Mouse (Mus musculus): ENCODE data around the gene Rxra. TPM values are rescaled to one million over a fixed set of nuclear protein-coding genes. Genes with fewer than 3 reads are reported as not detected.

Rxra gene
- polyA plus RNA-seq, 1 experiment from 2014 or later = 4.4 TPM

- Histone ChIP-seq H3K27me3 (no peaks in the 10 kb centered on the region), H3K9me3 (no peaks in the 10 kb centered on the region), H3K4me3 (replicated peaks) (no peak overlapping the region), H3K4me1 (replicated peaks) (peaks cover 8% of the 10 kb centered on the region), H3K9ac (replicated peaks) (no peak overlapping the region), H3K4me2 (replicated peaks) (no peak overlapping the region), H3K27ac (no peak overlapping the region), H3K36me3 (no peaks in the 10 kb centered on the region)
- no peak for ATAC-seq
- WGBS = 68% methylated on average over 3 of the region's 3 CpGs
Observed at GRCm38 (mm10) chr2:27710871-27711382, 34.7 kb downstream of the Rxra start.

DNA sequence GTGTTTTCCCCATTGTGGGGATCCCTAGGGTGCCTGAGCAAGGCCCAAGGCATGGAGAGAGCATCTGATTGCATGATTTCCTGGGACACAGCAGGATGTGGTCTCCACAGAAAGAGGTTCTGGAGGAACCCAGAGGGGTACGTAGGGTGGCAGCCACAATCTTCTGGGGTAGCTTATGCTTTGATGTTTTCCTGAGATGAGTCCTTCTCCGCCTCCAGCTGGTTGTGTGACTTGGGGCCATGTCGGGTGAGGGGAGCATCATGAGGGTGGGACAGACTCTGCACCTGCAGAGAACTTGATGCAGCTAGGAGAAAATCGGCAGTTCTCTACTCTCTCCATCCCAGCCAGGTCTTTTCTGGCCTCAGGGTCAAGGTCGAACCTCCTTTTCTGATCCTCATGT is 36.4 kb downstream of the Rxra start:
- WGBS = 93% methylated on average over 5 of the region's 5 CpGs
- H3K4me2 ChIP-seq (replicated peaks) = no peak overlapping the region
- H3K9me3 ChIP-seq = no peaks in the 10 kb centered on the region
- no peak overlapping the region for H3K27ac ChIP-seq
- H3K9ac ChIP-seq (replicated peaks) = no peak overlapping the region
- H3K4me3 ChIP-seq (replicated peaks) = no peak overlapping the region
- H3K4me1 ChIP-seq (replicated peaks) = peaks cover 14% of the 10 kb centered on the region
- no peak for ATAC-seq
- no peaks in the 10 kb centered on the region for H3K36me3 ChIP-seq
- H3K27me3 ChIP-seq = no peaks in the 10 kb centered on the region

- H3K36me3 ChIP-seq = no peaks in the 10 kb centered on the region
- peaks cover 2% of the 10 kb centered on the region; the same call in 1 of the 2 replicates for H3K27me3 ChIP-seq
- no peak overlapping the region for H3K4me3 ChIP-seq (replicated peaks)
- peaks cover 22% of the 10 kb centered on the region for H3K4me1 ChIP-seq (replicated peaks)
- WGBS = 98% methylated on average over 3 of the region's 3 CpGs
- H3K27ac ChIP-seq = no peak overlapping the region
- no peak overlapping the region for H3K9ac ChIP-seq (replicated peaks)
- no peak for ATAC-seq
- H3K4me2 ChIP-seq (replicated peaks) = no peak overlapping the region
- no peaks in the 10 kb centered on the region for H3K9me3 ChIP-seq
Observed at GRCm38 (mm10) chr2:27713378-27713777, 37.1 kb downstream of the Rxra start.

DNA sequence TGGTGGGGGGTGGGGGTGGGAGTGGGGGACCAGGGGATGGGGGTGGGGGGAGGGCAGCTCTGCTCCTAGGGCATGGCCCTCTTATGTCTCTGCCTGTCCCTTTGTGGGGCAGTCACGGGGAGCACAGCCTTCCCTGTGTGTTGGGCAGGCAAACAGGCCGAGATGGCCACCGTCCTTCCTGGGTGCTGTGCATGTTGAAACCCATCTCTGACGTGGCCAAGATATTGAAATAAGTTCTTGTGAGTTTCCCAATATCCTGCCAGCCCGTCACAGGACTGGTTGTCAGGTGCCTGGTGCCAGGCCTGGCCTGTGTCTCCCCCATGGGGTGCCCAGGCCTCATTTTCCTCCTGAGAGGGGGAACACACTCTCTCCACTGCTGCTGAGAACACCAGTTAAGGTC is 37.9 kb downstream of the Rxra start:
- H3K36me3 ChIP-seq = no peaks in the 10 kb centered on the region
- H3K27ac ChIP-seq = no peak overlapping the region
- H3K9me3 ChIP-seq = no peaks in the 10 kb centered on the region
- no peak overlapping the region for H3K9ac ChIP-seq (replicated peaks)
- no peak overlapping the region for H3K4me2 ChIP-seq (replicated peaks)
- WGBS = 87% methylated on average over 5 of the region's 5 CpGs
- peaks cover 2% of the 10 kb centered on the region; the same call in 1 of the 2 replicates for H3K27me3 ChIP-seq
- peaks cover 29% of the 10 kb centered on the region for H3K4me1 ChIP-seq (replicated peaks)
- ATAC-seq = no peak
- H3K4me3 ChIP-seq (replicated peaks) = no peak overlapping the region

- ATAC-seq = no peak
- WGBS = 86% methylated on average over 4 of the region's 4 CpGs
Observed at GRCm38 (mm10) chr2:27715221-27715620, 39.0 kb downstream of the Rxra start.

DNA sequence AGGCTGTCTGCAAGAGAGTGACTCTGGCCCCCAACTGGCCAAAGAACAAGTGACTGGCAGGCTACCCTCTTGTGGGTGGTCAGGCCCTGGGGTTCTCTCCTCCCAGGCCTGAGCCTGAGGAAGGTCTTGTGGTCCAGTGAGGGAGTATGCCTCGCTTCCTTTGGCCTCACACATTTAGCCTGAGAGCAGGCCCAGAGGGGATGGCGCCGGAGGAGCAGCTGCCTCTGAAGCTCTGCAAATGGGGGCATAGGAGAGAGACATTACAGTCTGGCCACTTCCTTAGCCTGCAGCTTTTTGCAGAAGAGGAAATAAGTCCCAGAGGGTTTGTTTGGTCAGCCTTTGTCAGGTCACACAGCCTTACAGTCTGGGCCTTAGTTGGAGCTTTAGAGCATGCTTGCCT is 40.1 kb downstream of the Rxra start:
- no peak overlapping the region for H3K27ac ChIP-seq
- no peak overlapping the region for H3K9ac ChIP-seq (replicated peaks)
- WGBS = 67% methylated on average over 3 of the region's 3 CpGs
- H3K4me2 ChIP-seq (replicated peaks) = no peak overlapping the region
- no peak overlapping the region for H3K4me3 ChIP-seq (replicated peaks)
- ATAC-seq = no peak
- H3K36me3 ChIP-seq = no peaks in the 10 kb centered on the region
- peaks cover 2% of the 10 kb centered on the region; the same call in 1 of the 2 replicates for H3K27me3 ChIP-seq
- no peaks in the 10 kb centered on the region for H3K9me3 ChIP-seq
- H3K4me1 ChIP-seq (replicated peaks) = peaks cover 35% of the 10 kb centered on the region

More at GRCm38 (mm10) chr2:27715221-27715620, 39.0 kb downstream of the Rxra start:
- Histone ChIP-seq H3K4me1 (replicated peaks) (peaks cover 36% of the 10 kb centered on the region), H3K27me3 (peaks cover 2% of the 10 kb centered on the region; the same call in 1 of the 2 replicates), H3K9ac (replicated peaks) (no peak overlapping the region), H3K36me3 (no peaks in the 10 kb centered on the region), H3K4me2 (replicated peaks) (no peak overlapping the region), H3K4me3 (replicated peaks) (no peak overlapping the region), H3K9me3 (no peaks in the 10 kb centered on the region), H3K27ac (no peak overlapping the region)

DNA sequence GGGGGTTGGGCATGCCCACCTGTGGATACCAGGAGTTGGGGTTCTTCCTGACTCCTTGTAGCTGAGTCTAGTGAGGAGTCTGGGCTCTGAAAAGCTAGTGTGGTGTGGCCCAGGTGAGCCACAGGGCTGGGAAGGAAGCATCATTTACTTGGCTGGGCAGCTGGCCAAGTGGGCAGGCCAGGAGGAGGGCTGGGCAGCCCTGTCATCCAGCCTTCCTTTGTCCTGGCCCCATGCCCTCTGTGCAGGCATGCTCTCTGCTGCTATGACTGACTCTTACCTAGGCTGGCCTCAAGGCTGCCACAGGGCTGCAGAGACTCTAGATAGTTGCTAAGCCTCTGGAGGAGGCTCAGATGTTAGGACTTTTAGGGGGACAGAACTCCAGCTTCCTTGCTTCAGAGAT is 42.0 kb downstream of the Rxra start:
- Histone ChIP-seq H3K9me3 (no peaks in the 10 kb centered on the region), H3K4me3 (replicated peaks) (no peak overlapping the region), H3K4me2 (replicated peaks) (no peak overlapping the region), H3K27me3 (peaks cover 2% of the 10 kb centered on the region; the same call in 1 of the 2 replicates), H3K9ac (replicated peaks) (no peak overlapping the region), H3K4me1 (replicated peaks) (peaks cover 35% of the 10 kb centered on the region), H3K27ac (no peak overlapping the region), H3K36me3 (no peaks in the 10 kb centered on the region)
- no peak for ATAC-seq

DNA sequence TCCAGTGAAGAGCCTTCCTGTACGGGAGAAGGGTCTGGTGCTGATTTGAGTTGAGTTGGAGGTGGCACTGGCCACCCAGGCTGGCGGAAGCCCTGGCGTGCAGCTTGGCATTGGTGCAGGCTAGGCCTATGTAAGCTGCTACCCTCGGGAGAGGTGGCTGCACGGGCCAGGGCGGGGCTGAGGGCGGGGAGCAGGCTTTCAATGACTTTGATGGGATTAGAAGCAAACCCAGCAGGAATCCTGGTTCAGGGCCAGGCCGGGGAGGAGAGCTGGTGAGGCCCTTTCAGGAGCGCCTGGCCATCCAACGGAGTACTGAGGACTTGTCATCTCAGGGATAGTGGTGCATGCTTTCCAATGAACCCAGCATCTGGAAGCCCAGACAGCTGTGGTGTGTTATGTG is 43.4 kb downstream of the Rxra start:
- Histone ChIP-seq H3K9me3 (no peaks in the 10 kb centered on the region), H3K4me1 (replicated peaks) (peaks cover 35% of the 10 kb centered on the region), H3K4me2 (replicated peaks) (no peak overlapping the region), H3K36me3 (no peaks in the 10 kb centered on the region), H3K27ac (no peak overlapping the region), H3K27me3 (peaks cover 2% of the 10 kb centered on the region; the same call in 1 of the 2 replicates), H3K4me3 (replicated peaks) (no peak overlapping the region), H3K9ac (replicated peaks) (no peak overlapping the region)
- peak; percentile 43; the same call in 1 of the 2 replicates for ATAC-seq
- WGBS = 16% methylated on average over 10 of the region's 10 CpGs

- no peak overlapping the region for H3K27ac ChIP-seq
Observed at GRCm38 (mm10) chr2:27721611-27722010, 45.4 kb downstream of the Rxra start.

GRCm38 (mm10) chr2:27724729-27725316 is 48.6 kb downstream of the Rxra start:
- Histone ChIP-seq H3K4me3 (replicated peaks) (no peak overlapping the region), H3K9ac (replicated peaks) (no peak overlapping the region), H3K9me3 (no peaks in the 10 kb centered on the region), H3K4me1 (replicated peaks) (peaks cover 14% of the 10 kb centered on the region), H3K27ac (no peak overlapping the region), H3K27me3 (no peaks in the 10 kb centered on the region), H3K4me2 (replicated peaks) (no peak overlapping the region), H3K36me3 (no peaks in the 10 kb centered on the region)
- no peak for ATAC-seq
- 93% methylated on average over 9 of the region's 9 CpGs for WGBS

More at GRCm38 (mm10) chr2:27721611-27722010, 45.4 kb downstream of the Rxra start:
- ATAC-seq = no peak
- Histone ChIP-seq H3K27me3 (peaks cover 2% of the 10 kb centered on the region; the same call in 1 of the 2 replicates), H3K36me3 (no peaks in the 10 kb centered on the region), H3K9ac (replicated peaks) (no peak overlapping the region), H3K4me3 (replicated peaks) (no peak overlapping the region), H3K4me1 (replicated peaks) (peaks cover 24% of the 10 kb centered on the region), H3K9me3 (no peaks in the 10 kb centered on the region), H3K4me2 (replicated peaks) (no peak overlapping the region)
- 97% methylated on average over 4 of the region's 4 CpGs for WGBS

- Histone ChIP-seq H3K9me3 (no peaks in the 10 kb centered on the region), H3K27ac (no peak overlapping the region), H3K36me3 (no peaks in the 10 kb centered on the region), H3K9ac (replicated peaks) (no peak overlapping the region), H3K4me3 (replicated peaks) (no peak overlapping the region), H3K4me1 (replicated peaks) (peaks cover 31% of the 10 kb centered on the region), H3K27me3 (no peaks in the 10 kb centered on the region), H3K4me2 (replicated peaks) (no peak overlapping the region)
- ATAC-seq = no peak
- WGBS = 68% methylated on average over 14 of the region's 14 CpGs
Observed at GRCm38 (mm10) chr2:27727994-27728854, 52.0 kb downstream of the Rxra start.

GRCm38 (mm10) chr2:27729009-27729408 is 52.8 kb downstream of the Rxra start:
- Histone ChIP-seq H3K9me3 (no peaks in the 10 kb centered on the region), H3K27me3 (no peaks in the 10 kb centered on the region), H3K36me3 (no peaks in the 10 kb centered on the region), H3K4me3 (replicated peaks) (no peak overlapping the region), H3K4me2 (replicated peaks) (no peak overlapping the region), H3K27ac (no peak overlapping the region), H3K4me1 (replicated peaks) (peaks cover 35% of the 10 kb centered on the region), H3K9ac (replicated peaks) (no peak overlapping the region)
- no peak for ATAC-seq
- WGBS = 90% methylated on average over 4 of the region's 4 CpGs
